Mouse (Mus musculus) lung, postnatal 36 days (tissue): ENCODE data around the gene Drap1.

Experiments used
- DNase-seq: peaks from one replicate; pipeline ENCODE4 v3.0.0; 2022; ENCODE audit warnings: mixed read lengths

Gene Drap1

GRCm38 (mm10) chr19:5424782-5425741 is at the start of gene Drap1, which contains the start of gene AI837181:
Gene Drap1 (minus strand): TSS chr19:5424979.
Gene AI837181 (plus strand): TSS chr19:5425144.
- DNase-seq, result peak; percentile 95

- DNase-seq, result peak; percentile 94
Measured at GRCm38 (mm10) chr19:5473720-5474119, 48.9 kb upstream of the Drap1 start, which contains the start of gene Efemp2. Gene Efemp2 (plus strand): TSS chr19:5473954.

GRCm38 (mm10) chr19:5472857-5473256 is 48.1 kb upstream of the Drap1 start:
- no peak for DNase-seq

- DNase-seq, result no peak
Measured at GRCm38 (mm10) chr19:5471846-5472245, 47.1 kb upstream of the Drap1 start.

GRCm38 (mm10) chr19:5468374-5468773 is 43.6 kb upstream of the Drap1 start, which contains the start of gene Ctsw:
Gene Ctsw (minus strand): TSS chr19:5468507.
- no peak for DNase-seq

GRCm38 (mm10) chr19:5466916-5467500 is 42.2 kb upstream of the Drap1 start:
- no peak for DNase-seq

- DNase-seq, result no peak
Measured at GRCm38 (mm10) chr19:5465037-5465436, 40.3 kb upstream of the Drap1 start.

- DNase-seq, result peak; percentile 74
Measured at GRCm38 (mm10) chr19:5463791-5464562, 39.2 kb upstream of the Drap1 start.

- DNase-seq, result no peak
Measured at GRCm38 (mm10) chr19:5463212-5463611, 38.4 kb upstream of the Drap1 start.

GRCm38 (mm10) chr19:5461411-5461810 is 36.6 kb upstream of the Drap1 start:
- no peak for DNase-seq

GRCm38 (mm10) chr19:5460465-5460911 is 35.7 kb upstream of the Drap1 start, which contains the start of gene Fibp:
Gene Fibp (plus strand): TSS chr19:5460615.
- peak; percentile 92 for DNase-seq

- no peak for DNase-seq
Measured at GRCm38 (mm10) chr19:5459896-5460295, 35.1 kb upstream of the Drap1 start.

GRCm38 (mm10) chr19:5459019-5459418 is 34.2 kb upstream of the Drap1 start:
- no peak for DNase-seq

- no peak for DNase-seq
Measured at GRCm38 (mm10) chr19:5457746-5458442, 33.1 kb upstream of the Drap1 start, which contains the start of gene Ccdc85b. Gene Ccdc85b (minus strand): TSS chr19:5457894.

GRCm38 (mm10) chr19:5456922-5457745 is 32.4 kb upstream of the Drap1 start:
- DNase-seq, result peak; percentile 98

GRCm38 (mm10) chr19:5456241-5456921 is 31.6 kb upstream of the Drap1 start:
- peak; percentile 65 for DNase-seq

- no peak for DNase-seq
Measured at GRCm38 (mm10) chr19:5455568-5455967, 30.8 kb upstream of the Drap1 start.

- DNase-seq, result no peak
Measured at GRCm38 (mm10) chr19:5455037-5455436, 30.3 kb upstream of the Drap1 start.

GRCm38 (mm10) chr19:5451766-5452165 is 27.0 kb upstream of the Drap1 start:
- no peak for DNase-seq

GRCm38 (mm10) chr19:5449673-5450072 is 24.9 kb upstream of the Drap1 start:
- DNase-seq, result no peak
